Mouse (Mus musculus) neural tube, embryonic 11.5 days (tissue): ENCODE results near the gene Smarca4. TPM values are rescaled to one million over a fixed set of nuclear protein-coding genes. Genes with fewer than 3 reads are reported as not detected.

ENCODE experiments used
- ATAC-seq: fragments of 200-750 bp; cut with Nextera tagmentation; 2 replicates; pipeline ENCODE4 v1.8.0; 2017; ENCODE audit warnings: moderate number of reproducible peaks, mild to moderate bottlenecking, moderate TSS enrichment, moderate library complexity; ENCODE audit not compliant: insufficient read depth, low FRiP score, low TSS enrichment
- DNase-seq: peaks from one replicate; pipeline ENCODE4 v3.0.0-alpha.2; 2015; ENCODE audit warnings: low spot score
- H3K27ac ChIP-seq: fragments of 300-500 bp; sonication (generic); 2 replicates; pipeline ENCODE4 v1.5.1; 2014; ENCODE audit warnings: low read depth, mild to moderate bottlenecking, low read length
- H3K27me3 ChIP-seq: fragments of 300-500 bp; sonication (generic); 2 replicates; pipeline ENCODE4 v1.6.1; 2014; ENCODE audit warnings: mild to moderate bottlenecking, low read length, mixed read lengths; ENCODE audit not compliant: control insufficient read depth, insufficient read depth
- H3K36me3 ChIP-seq: fragments of 300-500 bp; sonication (generic); 2 replicates; pipeline ENCODE4 v1.6.1; 2014; ENCODE audit warnings: mild to moderate bottlenecking, low read length, moderate library complexity, mixed read lengths; ENCODE audit not compliant: control insufficient read depth, insufficient read depth
- H3K4me1 ChIP-seq: fragments of 300-500 bp; sonication (generic); 2 replicates; pipeline ENCODE4 v1.6.1; 2014; ENCODE audit warnings: low read length, mixed read lengths; ENCODE audit not compliant: control insufficient read depth, insufficient read depth
- H3K4me2 ChIP-seq: fragments of 300-500 bp; sonication (generic); 2 replicates; pipeline ENCODE4 v1.6.1; 2014; ENCODE audit warnings: low read depth, mild to moderate bottlenecking, moderate library complexity
- H3K4me3 ChIP-seq: fragments of 300-500 bp; sonication (generic); 2 replicates; pipeline ENCODE4 v1.5.1; 2014; ENCODE audit warnings: low read depth, low read length
- H3K9ac ChIP-seq: fragments of 300-500 bp; sonication (generic); 2 replicates; pipeline ENCODE4 v1.6.1; 2014; ENCODE audit warnings: mild to moderate bottlenecking, low read length
- H3K9me3 ChIP-seq: fragments of 300-500 bp; sonication (generic); 2 replicates; pipeline ENCODE4 v1.6.1; 2016; ENCODE audit warnings: low read length; ENCODE audit not compliant: control insufficient read depth
- WGBS: fragments of 180-500 bp; shearing (Covaris S2); extraction: QIAGEN DNeasy Blood & Tissue Kit; methylation state at CpG from one replicate; pipeline ENCODE4 v1.1.7; 2014; 5-methylcytosine and 5-hydroxymethylcytosine counted together
- polyA plus RNA-seq: library from polyadenylated mRNA; unstranded; fragments of >200 nt; fragmentation: Nextera tagmentation; extraction: Ambion mirVana; gene quantifications from 2 replicates; pipeline ENCODE4 v1.2.1, GENCODE M21; 2014

The Smarca4 gene
- polyA plus RNA-seq, 1 experiment from 2014 or later: 175 TPM

GRCm38 (mm10) chr9:21725224-21726121 lies 109.5 kb downstream of the Smarca4 start:
- Histone ChIP-seq H3K27me3 (no peaks in the 10 kb centered on the region), H3K36me3 (peaks cover 11% of the 10 kb centered on the region), H3K4me1 (peaks cover 13% of the 10 kb centered on the region), H3K4me2 (peak overlapping the region; percentile 84), H3K27ac (no peak overlapping the region; the same call in 1 of the 2 replicates), H3K4me3 (peak overlapping the region; percentile 74), H3K9ac (peak overlapping the region; percentile 22), H3K9me3 (no peaks in the 10 kb centered on the region)
- WGBS: 89% methylated on average over 23 of the region's 23 CpGs
- DNase-seq (no peak), ATAC-seq (no peak)

- Histone ChIP-seq H3K4me2 (peak overlapping the region; percentile 31; the same call in 1 of the 2 replicates), H3K36me3 (peaks cover 11% of the 10 kb centered on the region), H3K4me1 (peaks cover 13% of the 10 kb centered on the region), H3K27me3 (no peaks in the 10 kb centered on the region), H3K9me3 (no peaks in the 10 kb centered on the region), H3K4me3 (no peak overlapping the region), H3K27ac (no peak overlapping the region), H3K9ac (no peak overlapping the region)
- ATAC-seq: no peak
- no peak for DNase-seq
- WGBS: 79% methylated on average over 14 of the region's 14 CpGs
These were observed 110.4 kb downstream of the Smarca4 start for GRCm38 (mm10) chr9:21726218-21726975.

DNA sequence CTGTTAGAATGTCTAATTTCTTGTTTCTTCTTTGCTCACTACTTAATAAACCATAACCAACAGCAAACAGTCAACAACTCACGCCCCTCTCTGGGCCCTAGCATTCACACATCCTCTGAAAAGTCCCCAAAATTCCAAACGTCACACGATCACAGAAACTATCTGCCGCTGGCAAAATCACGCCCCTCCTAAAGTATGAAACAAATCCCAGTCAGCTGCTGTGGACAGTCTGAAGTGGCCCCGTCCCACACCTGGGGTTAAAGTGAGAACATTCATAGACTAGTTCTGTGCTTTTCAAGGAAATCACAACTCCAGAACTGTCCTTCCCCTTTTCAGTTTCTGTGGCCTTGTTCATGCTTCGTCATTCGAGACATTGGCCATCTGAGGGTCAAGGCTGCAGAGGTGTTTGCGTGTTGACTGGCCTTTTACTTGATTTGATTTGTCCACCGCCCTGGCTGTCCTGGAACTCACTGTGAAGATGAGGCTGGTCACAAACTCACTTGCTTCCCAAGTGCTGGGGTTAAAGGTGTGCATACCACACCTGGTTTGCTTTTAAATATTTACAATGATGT lies 112.4 kb downstream of the Smarca4 start:
- H3K9me3 ChIP-seq: no peaks in the 10 kb centered on the region
- H3K27ac ChIP-seq: no peak overlapping the region
- H3K4me1 ChIP-seq: peaks cover 13% of the 10 kb centered on the region
- H3K36me3 ChIP-seq: peaks cover 23% of the 10 kb centered on the region
- no peak overlapping the region for H3K9ac ChIP-seq
- no peak overlapping the region for H3K4me3 ChIP-seq
- no peak for DNase-seq
- H3K27me3 ChIP-seq: no peaks in the 10 kb centered on the region
- H3K4me2 ChIP-seq: no peak overlapping the region
- ATAC-seq: no peak
- WGBS: 92% methylated on average over 10 of the region's 10 CpGs

GRCm38 (mm10) chr9:21729264-21729663 lies 113.3 kb downstream of the Smarca4 start:
- Histone ChIP-seq H3K9ac (no peak overlapping the region), H3K27me3 (no peaks in the 10 kb centered on the region), H3K27ac (no peak overlapping the region), H3K4me3 (no peak overlapping the region), H3K36me3 (peaks cover 31% of the 10 kb centered on the region), H3K9me3 (no peaks in the 10 kb centered on the region), H3K4me2 (no peak overlapping the region), H3K4me1 (peaks cover 13% of the 10 kb centered on the region)
- DNase-seq (no peak), ATAC-seq (no peak)
- WGBS: 85% methylated on average over 7 of the region's 7 CpGs

DNA sequence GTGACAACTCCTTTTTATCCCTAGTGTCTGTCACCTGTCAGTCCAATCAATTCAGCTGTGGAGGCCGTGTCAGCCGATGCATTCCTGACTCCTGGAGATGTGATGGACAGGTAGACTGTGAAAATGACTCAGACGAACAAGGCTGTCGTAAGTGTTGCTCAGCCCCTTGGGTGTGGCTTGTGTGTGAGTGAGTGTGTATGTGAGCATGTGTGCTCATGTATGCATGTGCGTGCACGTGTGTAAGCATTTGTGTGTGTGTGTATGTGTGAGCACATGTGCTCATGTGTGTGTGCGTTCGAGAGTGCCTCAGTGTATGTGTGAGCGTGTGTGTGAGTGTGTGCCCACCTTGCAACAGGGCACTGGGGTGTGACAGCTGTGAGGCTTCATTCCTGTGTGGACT lies 116.3 kb downstream of the Smarca4 start:
- H3K9ac ChIP-seq: no peak overlapping the region
- H3K27ac ChIP-seq: no peak overlapping the region
- 95% methylated on average over 9 of the region's 9 CpGs for WGBS
- no peaks in the 10 kb centered on the region for H3K4me1 ChIP-seq
- peaks cover 43% of the 10 kb centered on the region for H3K36me3 ChIP-seq
- DNase-seq (no peak), ATAC-seq (no peak)
- H3K9me3 ChIP-seq: no peaks in the 10 kb centered on the region
- no peaks in the 10 kb centered on the region for H3K27me3 ChIP-seq
- H3K4me2 ChIP-seq: no peak overlapping the region
- no peak overlapping the region for H3K4me3 ChIP-seq

DNA sequence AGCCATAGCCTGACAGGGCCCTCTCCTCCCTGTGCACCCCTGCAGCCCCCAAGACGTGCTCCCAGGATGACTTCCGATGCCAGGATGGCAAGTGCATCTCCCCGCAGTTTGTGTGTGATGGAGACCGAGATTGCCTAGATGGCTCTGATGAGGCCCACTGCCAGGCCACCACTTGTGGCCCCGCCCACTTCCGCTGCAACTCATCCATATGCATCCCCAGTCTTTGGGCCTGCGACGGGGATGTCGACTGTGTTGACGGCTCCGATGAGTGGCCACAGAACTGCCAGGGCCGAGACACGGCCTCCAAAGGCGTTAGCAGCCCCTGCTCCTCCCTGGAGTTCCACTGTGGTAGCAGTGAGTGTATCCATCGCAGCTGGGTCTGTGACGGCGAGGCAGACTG lies 117.5 kb downstream of the Smarca4 start:
- no peak overlapping the region for H3K4me2 ChIP-seq
- peaks cover 49% of the 10 kb centered on the region for H3K36me3 ChIP-seq
- ATAC-seq (no peak), DNase-seq (no peak)
- no peaks in the 10 kb centered on the region for H3K9me3 ChIP-seq
- H3K27ac ChIP-seq: no peak overlapping the region
- H3K27me3 ChIP-seq: no peaks in the 10 kb centered on the region
- 91% methylated on average over 17 of the region's 17 CpGs for WGBS
- H3K4me3 ChIP-seq: no peak overlapping the region
- H3K9ac ChIP-seq: no peak overlapping the region
- no peaks in the 10 kb centered on the region for H3K4me1 ChIP-seq

DNA sequence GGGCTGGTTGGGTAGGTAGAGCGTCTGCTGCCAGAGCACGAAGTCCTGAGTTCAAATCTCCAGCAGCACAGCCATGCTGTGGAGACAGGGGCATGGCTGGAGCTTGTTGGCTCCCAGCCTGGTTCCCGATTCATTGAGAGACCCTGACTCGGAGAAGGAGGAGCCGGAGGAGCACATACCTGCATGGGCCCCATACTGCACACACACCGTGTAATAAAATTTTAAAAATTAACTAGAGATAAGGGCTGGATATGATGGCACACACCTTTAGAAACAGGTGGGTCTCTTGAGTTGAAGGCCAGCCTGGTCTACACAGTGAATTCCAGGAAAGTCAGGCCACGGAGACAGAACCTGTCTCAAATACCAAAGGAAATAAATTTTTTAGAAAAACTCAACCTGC lies 118.0 kb downstream of the Smarca4 start:
- H3K9ac ChIP-seq: no peak overlapping the region
- no peak overlapping the region for H3K4me2 ChIP-seq
- H3K27me3 ChIP-seq: no peaks in the 10 kb centered on the region
- ATAC-seq (no peak), DNase-seq (no peak)
- H3K4me3 ChIP-seq: no peak overlapping the region
- H3K9me3 ChIP-seq: no peaks in the 10 kb centered on the region
- H3K4me1 ChIP-seq: no peaks in the 10 kb centered on the region
- H3K27ac ChIP-seq: no peak overlapping the region
- peaks cover 53% of the 10 kb centered on the region for H3K36me3 ChIP-seq
- 95% methylated on average over 7 of the region's 7 CpGs for WGBS

DNA sequence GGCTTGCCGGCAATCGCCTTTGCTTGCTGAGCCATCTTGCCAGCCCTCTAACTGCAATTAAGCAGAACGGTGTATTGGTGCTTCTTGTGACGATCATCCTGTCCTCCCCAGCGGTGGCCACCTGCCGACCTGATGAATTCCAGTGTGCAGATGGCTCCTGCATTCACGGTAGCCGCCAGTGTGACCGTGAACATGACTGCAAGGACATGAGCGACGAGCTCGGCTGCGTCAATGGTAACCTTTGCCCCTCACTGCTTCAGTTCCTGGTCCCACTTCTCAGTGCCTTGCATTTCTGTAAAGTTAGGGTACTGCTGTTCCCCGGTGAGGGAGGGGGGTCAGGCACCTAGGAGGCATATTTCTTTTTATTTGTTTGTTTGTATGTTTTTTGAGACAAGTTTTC lies 119.2 kb downstream of the Smarca4 start:
- Histone ChIP-seq H3K27ac (no peak overlapping the region), H3K36me3 (peaks cover 56% of the 10 kb centered on the region), H3K4me2 (no peak overlapping the region), H3K9me3 (no peaks in the 10 kb centered on the region), H3K9ac (no peak overlapping the region), H3K4me3 (no peak overlapping the region), H3K27me3 (no peaks in the 10 kb centered on the region), H3K4me1 (no peaks in the 10 kb centered on the region)
- no peak for DNase-seq
- 92% methylated on average over 14 of the region's 14 CpGs for WGBS
- no peak for ATAC-seq
